Mouse (Mus musculus) right cerebral cortex, postnatal 36 days (tissue): ENCODE data around the gene Irf9.

ENCODE experiments used
- DNase-seq, 2 experiments: peaks; one replicate each; pipeline ENCODE4 v3.0.0; 2022; ENCODE audit warnings: low spot score in 2 of 2, mixed read lengths in 1 of 2

Irf9 gene

DNA sequence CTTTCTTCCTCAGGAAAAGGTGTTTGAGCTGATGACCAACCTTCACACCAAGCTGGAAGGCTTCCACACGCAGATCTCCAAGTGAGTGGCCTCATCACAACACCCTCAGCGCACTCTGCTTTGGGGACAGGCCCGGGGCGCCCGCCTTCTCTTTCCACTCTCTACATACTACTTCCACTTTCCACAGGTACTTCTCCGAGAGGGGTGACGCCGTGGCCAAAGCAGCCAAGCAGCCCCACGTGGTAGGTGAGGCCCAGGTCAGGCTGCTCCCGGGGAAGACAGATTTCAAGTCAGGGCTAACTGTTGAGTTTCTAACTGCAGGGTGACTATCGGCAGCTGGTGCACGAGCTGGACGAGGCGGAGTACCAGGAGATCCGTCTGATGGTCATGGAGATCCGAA lies 22.6 kb upstream of the Irf9 start:
- no peak for DNase-seq

DNA sequence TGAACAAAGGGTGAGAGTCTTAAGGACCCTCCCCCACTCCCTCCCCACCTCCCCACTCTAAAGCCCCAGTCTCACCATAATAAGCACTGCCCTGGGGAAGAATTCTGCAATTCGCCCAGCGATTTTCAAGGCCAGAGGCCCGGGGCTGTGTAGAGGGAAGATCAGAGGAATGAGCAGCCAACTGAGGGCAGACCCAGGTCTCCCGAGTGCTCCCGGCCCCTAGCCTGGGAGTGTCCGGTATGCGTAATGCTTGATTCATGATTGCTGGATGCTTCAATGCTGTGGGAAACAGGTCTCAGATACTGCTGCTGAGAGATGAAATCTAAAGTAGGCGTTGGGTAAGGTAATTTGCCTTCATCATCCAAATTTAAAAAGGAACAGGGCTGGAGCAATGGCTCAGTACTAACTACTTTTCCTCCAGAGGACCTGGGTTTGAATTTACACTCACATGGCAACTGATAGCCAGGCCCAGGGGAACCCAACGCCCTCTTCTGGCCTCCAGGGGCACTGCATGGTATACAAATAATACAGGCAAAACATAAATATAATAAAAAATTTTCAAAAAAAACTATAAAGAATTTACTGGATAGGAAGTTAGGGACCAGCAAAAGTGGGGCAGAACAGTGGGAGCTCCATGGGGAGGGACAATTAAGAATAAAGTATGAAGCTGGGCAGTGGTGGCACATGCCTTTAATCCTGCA lies 21.2 kb upstream of the Irf9 start:
- DNase-seq = no peak

DNA sequence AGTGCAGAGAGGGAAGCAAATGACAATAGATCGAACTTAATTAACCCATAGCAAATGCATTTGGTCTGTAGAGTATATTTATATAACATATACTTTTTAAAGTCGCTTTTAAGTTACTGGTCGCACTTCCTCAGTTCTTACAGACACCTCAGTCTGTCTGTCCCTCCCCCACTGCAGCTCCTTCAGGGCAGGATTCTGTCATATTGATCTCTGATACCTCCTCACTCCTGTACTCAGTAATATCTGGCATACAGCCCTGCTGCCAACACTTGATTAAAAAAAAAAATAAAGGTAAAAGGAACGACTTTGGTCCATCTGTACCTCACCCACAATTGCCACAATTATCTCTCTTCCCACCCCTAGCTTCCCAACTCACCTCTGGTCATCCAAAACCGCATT lies 19.1 kb upstream of the Irf9 start:
- DNase-seq = no peak

DNA sequence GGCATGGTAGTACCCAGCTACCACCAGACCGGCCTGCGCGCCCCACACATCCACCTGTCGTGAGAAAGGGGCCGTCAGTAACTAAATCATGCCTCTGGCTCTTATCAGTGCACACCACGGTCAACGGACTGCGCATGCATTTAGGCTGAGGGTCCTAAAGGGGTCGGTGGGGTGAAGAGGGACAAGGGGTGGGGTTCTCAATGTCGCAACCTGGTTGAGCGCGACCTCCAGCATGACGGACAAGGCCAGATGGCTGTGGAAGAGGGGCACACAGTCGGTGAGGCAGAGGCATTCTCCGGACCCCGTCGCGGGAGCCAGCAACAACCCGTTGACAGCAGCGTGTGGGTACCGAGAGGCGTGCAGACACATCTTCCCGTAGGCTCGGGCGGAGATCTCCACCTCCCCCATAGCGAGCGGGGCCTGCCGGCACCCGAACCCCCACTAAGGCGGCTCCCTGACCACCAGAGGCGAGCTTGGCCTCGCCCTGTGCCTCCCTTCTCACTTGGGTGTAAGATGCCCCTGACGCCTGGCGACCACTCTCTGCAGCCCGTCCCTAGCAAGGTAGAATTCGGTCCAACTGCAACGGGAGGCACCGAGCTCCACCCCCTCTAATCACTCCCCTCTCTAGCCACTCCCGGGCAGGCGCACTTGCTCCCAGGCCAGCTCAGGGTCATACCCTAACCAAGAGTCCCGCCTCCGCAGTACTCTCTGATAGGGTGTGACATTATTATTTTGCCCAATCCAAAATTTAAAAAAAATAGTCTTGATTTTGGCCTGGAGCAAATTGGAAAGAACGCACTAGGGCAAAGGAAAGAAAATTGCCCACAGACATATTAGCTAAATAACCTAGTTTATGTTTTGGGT lies 18.4 kb upstream of the Irf9 start, which contains the start of gene Emc9:
Gene Emc9 (minus strand): TSS at position 601 of the 864 bp plus-strand sequence.
- DNase-seq = peak; percentile 36 to 38

DNA sequence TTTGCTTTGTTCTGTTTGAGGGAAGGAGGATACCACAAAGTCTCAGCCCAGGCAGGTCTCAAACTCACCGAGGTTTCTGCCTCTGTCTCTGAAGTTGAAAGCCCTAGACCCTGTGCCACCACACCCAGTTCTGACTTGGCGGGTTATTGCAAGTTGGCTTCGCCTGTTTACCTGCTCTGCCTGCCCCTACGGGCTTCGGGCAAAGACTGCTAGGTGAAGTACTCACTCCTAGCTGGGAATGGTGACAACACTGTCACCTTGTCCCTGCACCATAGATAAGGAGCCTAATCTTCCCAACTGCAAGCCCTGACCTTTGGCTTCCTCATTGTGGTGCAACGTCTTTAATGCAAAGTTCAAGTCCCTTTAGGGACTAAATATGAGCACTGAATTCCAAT lies 17.8 kb upstream of the Irf9 start:
- no peak for DNase-seq

DNA sequence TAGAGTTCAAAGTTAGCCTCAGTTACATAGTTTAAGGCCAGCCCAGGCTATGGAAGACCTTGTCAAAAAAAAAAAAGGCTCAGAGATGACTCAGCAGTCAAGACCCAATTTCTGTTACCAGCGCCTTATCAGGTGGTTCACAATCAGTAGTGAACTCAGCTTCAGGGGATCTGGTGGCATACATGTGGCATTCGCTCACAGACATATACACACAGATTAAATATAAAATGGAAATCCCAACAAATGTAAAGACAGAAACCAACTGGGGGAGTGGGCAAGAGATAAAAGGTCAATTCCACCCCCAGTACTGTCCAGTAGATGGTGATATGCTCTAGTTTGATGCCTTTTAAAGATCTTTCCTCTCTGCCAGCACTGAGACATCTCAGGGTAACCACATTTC lies 17.2 kb upstream of the Irf9 start:
- DNase-seq = no peak

DNA sequence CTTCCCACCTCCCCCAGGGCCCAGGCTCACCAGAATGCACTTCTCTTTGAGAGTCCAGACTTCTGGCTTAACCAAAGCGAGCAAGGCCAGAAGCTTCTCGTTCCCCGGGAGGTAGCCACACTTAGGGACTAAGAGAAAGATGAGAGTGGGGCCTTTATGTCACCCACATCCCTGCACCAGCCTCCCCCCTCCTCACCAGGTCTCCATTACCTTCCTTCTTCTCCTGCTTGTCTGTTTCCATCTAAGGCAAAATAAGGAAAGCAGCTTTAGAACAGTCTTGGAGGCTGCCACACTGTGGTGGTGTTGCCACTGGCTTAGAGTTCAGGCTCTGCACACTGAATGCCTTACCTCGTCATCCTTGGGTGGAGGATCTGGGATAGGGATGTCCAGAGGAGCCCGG lies 14.1 kb upstream of the Irf9 start:
- no peak for DNase-seq

DNA sequence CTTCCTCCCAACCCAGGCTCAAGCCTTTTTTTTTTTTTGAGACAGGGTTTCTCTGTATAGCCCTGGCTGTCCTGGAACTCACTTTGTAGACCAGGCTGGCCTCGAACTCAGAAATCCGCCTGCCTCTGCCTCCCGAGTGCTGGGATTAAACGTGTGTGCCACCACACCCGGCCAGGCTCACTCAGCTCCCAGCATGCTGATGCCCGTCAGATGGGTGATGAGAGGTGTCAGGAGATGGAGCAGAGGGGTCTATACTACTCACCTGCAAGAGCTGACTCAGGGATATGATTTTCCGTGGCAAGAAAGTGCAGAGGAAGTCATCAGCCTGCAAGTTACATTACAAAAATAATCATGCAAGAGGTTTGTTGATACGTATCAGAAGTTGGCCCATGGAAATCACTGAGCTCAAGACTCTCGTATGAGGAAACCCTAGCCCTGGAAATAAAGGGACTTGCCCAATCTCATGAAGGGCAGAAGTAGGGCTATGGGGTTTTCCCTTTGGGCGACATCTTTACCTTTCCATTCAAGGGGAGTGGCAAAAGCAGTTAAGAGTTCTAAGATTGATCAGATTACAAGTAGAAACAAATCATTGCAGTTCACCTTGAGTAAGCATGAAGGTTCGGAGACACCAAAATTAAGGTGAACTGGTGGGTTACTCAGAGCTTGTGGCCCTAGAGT lies 13.5 kb upstream of the Irf9 start:
- DNase-seq = no peak

DNA sequence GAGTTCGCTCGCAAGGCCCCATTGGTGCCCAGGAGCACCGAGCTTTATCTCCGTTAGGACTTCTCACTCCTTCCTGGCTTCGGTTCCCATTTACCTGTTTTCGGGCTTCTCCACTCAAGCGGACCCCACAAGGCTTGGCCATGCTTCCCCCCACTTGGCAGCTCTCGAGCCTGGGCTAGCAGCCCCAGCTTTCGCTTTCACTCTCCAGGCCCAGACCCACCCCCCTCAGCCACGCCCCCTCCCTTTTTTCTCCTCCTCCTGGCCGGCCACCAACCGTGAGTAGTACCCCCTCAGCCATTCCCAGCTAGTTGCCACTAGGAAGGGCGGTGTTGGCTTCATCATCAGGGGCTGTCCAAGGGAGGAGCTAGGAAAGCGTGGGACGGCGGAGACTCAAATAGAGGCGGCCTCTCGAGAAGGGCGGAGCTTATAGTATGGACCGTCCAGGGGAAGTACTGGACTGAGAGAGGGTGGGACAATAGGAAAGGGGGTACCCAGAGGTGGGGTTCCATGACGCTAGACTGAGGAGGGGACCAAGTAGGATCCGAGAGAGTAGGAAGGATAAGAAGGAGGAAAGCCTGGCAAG lies 12.5 kb upstream of the Irf9 start, which contains the start of gene Psme2:
Gene Psme2 (minus strand): TSS at position 366 of the 583 bp plus-strand sequence.
- DNase-seq = peak; percentile 86 to 93

DNA sequence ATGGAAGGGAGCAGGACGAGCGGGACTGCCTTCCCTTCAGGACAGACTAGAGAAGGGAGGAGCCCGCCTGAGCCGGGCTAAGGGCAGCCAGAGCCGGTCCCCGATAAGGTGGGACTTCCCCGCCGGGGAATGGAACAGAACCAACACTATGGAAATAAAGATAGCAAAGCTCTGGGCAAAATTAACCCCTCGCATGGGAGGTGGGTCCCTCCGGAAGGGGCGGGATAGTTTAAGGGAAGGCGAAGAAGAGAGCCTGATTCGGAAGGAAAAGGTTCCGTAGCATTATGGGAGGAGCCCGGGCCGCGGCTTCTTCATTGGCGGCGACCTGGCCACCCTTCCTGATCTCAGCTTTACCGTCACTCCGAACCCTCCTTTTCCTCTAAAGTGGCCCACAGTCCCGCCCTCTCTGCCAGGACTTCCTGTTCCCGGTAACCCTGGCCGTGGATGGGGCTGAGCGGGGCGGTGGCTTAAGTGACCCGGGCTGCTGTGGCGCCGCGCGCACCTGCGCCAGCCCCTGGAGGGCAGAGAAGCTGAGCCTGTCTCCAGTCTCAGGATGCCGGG lies 12.0 kb upstream of the Irf9 start, which contains the start of gene Rnf31:
Gene Rnf31 (plus strand): TSS at position 378 of the 561 bp plus-strand sequence.
- DNase-seq = peak; percentile 94 to 97

DNA sequence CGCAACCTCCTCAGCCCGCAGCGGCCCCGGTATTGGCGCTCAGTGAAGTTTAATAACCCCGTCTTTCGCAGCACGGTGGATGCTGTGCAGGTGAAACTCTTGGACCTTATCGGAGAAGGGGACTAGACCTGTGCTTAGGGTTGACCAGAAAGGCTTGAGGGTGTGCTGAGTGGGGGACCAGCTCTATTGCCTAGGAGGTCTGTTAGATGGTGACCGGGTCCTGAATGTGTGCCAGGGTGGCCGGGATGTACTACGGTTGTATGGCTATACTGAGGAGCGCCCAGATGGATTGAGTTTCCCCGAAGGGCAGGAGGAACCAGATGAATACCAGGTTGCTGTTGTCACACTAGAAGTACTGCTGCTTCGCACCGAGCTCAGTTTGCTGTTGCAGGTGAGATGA lies 11.1 kb upstream of the Irf9 start:
- no peak for DNase-seq

DNA sequence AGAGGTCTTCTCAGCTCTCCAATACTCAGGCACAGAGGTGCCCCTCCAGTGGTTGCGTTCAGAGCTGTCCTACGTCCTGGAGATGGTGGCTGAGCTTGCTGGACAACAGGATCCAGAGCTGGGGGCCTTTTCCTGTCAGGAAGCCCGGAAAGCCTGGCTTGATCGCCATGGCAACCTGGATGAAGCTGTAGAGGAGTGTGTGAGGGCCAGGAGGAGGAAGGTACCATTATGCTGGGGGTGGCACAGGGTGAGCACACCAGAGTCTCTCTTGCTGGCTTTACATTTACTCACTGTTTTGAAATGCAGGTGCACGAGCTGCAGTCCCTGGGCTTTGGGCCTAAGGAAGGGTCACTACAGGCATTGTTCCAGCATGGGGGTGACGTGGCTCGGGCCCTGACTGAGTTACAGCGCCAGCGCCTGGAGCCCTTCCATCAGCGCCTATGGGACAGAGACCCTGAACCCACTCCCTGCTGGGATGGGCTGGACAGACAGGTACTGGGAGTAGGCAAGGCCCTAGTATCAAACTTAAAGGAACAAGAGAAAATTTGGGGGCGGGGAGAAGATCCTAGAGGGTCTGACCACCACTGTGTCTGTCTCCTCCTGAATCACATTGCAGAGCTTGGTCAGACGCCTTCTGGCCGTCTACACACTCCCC lies 7.2 kb upstream of the Irf9 start:
- no peak for DNase-seq

DNA sequence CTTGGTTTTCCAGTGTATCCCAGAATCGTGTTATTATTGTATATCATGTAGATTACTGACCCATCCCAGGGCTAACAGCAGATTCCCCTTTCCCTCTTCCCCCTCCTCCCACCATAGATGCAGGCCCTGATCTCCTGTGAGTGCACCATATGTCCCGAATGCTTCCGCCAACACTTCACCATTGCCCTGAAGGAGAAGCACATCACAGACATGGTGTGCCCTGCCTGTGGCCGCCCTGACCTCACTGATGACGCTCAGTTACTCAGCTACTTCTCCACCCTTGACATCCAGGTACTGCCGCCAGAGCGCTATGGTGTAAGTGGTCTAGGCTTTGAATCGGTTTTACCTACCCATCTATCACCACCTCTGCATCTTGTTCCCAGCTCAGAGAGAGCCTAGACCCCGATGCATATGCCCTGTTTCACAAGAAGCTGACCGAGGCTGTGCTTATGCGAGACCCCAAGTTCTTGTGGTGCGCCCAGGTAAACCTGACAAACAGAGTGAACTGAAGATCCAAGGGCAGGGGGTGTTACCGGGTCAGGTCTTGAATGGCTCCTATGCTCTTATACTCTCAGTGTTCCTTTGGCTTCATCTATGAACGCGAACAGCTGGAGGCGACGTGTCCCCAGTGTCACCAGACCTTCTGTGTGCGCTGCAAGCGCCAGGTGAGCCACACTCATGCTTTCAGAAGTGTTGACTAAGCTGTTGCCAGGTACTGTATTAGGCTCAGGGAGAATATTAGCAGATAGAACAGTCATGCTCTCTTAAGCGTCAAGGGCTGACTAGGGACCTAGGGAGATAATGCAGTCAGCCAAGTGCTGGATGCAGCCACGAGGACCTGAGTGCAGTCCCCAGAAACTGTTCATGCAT lies 4.6 kb upstream of the Irf9 start:
- DNase-seq = no peak

DNA sequence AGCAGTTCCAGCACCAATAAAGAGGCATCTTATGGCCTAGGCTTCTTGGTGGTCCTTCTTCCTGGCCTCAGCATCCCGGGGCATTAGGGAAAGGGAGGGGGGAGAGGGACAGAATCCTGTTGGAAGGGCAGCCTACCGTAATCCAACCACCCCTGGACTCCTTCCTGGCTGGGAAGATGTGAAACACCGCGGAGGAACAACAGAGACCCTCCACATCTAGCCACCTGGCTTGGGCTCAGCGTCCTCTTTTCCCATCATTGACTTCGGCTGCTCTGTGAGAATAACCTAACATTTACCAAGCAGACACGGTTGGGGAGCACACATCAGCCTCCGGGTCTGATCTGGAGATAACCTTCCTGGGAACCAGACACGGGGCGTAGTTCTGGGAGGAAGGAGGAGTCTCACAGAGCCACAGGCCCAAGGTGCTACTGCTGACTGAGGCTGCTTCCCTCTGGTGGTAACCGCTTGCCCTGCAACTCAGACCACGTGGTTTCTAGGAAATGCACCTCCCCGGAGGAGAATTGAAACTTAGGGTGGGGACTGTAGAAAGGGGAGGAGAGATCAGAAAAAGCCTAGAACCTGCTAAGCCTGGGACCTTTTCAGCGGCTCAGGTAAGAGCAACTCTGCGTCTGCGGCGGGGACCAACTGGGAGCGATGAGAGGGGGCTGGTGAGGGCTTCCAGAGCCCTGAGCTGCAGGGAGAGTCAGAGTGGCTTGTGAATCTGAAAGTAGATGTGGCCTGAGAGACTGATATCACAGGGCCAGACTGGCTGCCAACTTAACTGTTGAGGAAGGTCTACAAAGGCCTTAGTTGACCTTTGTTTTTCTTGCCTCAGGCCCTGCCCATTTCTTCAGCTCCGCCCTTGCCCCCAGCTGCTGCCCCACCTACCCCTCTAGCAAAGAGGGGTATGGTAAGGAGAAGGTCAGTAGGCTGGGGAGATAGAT lies 534 bp downstream of the Irf9 start:
- peak; percentile 81 to 86 for DNase-seq

DNA sequence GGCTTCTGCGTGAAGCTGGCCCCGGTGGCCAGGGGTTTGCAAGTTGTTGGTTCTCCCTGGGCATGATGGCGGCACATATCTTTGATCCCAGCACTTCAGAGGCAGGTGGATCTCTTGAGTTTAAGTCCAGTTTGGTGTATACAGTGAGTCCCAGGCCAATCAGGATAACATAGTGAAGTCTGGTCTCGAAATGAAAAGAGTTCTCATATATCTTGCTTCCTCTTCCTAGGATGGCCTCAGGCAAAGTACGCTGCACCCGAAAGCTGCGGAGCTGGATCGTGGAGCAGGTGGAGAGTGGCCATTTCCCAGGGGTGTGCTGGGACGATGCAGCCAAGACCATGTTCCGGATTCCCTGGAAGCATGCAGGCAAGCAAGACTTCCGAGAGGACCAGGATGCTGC lies 1.5 kb downstream of the Irf9 start:
- no peak for DNase-seq

DNA sequence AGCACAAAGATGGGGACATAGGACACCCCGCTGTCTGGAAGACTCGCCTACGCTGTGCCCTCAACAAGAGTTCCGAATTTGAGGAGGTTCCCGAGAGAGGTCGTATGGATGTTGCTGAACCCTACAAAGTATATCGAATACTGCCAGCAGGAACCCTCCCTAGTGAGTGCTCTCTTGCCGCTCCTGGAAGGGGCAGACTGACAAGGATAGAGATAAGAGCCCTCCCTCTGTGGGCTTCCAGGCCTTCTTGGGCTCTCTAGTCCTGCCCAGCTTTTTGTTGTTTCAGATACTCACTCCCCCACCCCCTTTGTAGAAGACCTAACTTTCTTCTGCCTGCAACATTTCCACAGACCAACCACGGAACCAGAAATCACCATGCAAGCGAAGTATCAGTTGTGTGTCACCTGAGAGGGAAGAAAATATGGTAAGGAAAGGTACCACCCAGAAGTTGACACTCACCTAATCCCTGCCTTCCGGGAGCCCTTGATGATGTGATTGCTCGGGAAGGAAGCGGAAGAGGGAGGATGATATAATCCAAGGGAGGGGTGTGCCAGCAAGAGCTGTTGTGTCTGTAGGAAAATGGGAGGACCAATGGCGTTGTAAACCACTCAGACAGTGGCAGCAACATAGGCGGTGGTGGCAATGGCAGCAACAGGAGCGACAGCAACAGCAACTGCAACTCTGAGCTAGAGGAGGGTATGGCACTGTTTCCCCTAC lies 2.5 kb downstream of the Irf9 start:
- DNase-seq = no peak

DNA sequence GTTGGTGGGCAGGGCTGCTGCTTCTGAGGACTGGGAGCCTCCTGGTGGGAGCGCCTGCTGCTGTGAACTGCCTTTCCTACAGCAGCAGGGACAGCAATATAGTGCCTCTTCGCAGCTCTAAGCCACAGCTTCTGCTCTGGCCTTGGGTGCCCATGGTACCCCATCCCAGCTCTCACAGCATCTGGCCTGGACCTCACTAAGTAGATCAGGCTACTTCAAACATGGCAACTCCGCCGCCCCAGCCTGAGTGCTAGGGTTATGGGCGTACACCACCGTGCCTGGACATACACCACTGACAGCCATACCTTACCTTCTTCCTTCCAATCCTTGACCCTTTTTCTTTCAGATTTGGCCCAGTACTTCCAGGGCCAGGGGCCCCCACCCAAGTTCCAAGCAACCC lies 5.0 kb downstream of the Irf9 start:
- no peak for DNase-seq

DNA sequence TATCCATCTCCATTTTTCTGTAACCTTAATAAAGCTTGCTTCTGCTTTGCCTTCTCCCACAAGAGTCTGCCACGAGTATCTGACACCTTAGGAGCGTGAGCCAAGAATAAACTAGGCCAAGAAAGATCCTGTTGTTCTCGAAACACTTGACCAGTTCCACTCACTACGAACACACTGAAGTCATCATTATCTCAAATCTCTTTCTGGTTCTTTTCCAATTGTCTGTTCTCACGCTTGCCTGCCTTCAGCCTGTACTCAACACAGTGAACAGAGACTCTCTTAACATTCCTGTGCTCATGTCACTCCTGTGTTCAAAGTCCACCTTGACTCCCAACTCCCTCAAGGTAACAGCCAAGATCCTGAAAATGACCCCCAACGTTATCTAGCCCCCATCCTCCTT lies 10.0 kb downstream of the Irf9 start:
- DNase-seq = no peak
